Mouse (Mus musculus) mammary gland, adult 2 months (tissue): ENCODE results near the gene Gm10644. TPM values are rescaled to one million over a fixed set of nuclear protein-coding genes. Genes with fewer than 3 reads are reported as not detected.

ENCODE experiments used
- polyA plus RNA-seq: library from polyadenylated mRNA; depleted of rRNA; stranded (reverse); fragments of >200 nt; gene quantifications from 2 replicates; pipeline ENCODE4 v1.2.3, GENCODE M21; 2012; ENCODE audit warnings: low replicate concordance; rRNA removed

The Gm10644 gene
- 2.4 and 3.7 TPM in 2 replicates for polyA plus RNA-seq

DNA sequence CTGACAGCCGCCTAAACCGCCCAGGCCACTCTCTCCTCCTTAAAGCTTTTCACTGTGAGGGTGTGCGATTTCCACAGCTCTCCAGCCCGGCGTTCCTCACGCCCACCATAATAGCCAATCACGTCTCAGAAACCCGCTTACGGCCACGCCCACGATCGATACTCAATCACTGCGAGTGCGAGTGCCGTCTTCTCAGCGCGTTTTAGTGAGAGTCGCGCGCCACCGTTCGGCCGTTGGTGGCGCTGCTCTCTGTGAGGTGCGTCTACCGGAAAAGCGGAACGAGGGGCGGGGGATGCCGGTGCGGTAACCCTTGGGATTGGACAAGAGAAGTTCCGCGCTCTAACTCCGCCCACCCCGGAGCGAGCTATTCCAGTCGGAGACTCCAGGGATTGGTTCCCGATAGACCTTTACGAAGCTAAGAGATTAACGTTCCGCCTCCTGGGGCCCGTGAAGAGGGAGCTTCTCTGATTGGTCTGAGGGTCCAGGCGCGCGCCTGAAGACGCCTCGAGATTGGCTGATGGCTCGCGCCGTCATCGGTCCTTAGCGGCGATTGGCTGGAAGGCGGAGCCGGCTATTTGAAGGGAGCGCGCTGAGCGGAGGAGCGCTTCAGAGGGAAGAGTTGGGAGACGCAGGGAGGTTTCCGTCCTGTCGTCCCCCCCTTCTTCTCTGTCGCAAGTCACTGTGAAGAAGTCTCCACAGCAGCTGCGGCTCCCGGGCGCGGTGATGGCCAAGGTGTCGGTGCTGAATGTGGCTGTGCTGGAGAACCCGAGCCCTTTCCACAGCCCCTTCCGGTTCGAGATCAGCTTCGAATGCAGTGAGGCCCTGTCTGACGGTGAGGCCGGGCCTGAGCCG is at the start of gene Gm10644, which contains the start of gene Asf1b:
Gm10644 (minus strand) TSS at position 100 of the 852 bp plus-strand sequence.
Asf1b (plus strand) TSS at position 402 of the 852 bp plus-strand sequence.

DNA sequence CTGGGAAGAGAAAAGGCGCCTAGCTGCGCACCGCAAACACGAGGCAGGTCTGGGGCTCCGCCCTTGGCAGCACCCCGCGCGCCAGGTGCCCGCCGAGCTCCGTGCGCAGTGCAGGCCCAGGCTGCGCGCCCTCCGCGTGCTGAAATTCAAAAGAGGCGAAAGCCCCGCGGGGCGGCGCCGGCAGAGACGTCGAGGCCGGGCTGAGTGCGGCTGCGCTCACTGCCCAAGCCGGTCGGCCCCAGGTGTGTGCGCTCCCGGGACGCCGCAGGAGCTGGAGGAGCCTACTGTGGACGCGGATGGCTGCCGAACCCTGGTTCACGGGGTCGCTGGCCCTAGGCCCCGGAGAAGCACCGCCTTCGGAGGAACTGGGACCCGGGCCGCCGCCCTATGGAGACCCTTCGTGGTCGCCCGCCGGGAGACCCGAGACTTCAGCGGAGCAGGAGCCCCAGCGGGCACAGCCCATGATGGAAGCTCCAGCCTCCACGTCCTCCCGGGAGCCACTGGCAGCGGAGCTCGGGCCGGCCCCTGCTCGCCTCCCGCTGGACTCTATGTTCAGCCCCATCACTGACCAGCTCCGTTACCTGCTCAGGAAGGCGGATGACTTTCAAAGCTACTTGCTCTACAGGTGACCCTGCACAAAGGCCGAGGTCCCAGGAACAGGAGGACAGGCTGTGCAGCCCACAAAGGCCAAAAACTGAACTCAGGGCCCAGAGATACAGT is 46.4 kb upstream of the Gm10644 start, which contains the start of gene 1700067K01Rik:
1700067K01Rik (plus strand) TSS at position 222 of the 720 bp plus-strand sequence.

GRCm38 (mm10) chr8:83997511-83998141 is 42.6 kb upstream of the Gm10644 start, which contains the start of gene Samd1:
Gene Samd1 (plus strand): TSS chr8:83997672.

DNA sequence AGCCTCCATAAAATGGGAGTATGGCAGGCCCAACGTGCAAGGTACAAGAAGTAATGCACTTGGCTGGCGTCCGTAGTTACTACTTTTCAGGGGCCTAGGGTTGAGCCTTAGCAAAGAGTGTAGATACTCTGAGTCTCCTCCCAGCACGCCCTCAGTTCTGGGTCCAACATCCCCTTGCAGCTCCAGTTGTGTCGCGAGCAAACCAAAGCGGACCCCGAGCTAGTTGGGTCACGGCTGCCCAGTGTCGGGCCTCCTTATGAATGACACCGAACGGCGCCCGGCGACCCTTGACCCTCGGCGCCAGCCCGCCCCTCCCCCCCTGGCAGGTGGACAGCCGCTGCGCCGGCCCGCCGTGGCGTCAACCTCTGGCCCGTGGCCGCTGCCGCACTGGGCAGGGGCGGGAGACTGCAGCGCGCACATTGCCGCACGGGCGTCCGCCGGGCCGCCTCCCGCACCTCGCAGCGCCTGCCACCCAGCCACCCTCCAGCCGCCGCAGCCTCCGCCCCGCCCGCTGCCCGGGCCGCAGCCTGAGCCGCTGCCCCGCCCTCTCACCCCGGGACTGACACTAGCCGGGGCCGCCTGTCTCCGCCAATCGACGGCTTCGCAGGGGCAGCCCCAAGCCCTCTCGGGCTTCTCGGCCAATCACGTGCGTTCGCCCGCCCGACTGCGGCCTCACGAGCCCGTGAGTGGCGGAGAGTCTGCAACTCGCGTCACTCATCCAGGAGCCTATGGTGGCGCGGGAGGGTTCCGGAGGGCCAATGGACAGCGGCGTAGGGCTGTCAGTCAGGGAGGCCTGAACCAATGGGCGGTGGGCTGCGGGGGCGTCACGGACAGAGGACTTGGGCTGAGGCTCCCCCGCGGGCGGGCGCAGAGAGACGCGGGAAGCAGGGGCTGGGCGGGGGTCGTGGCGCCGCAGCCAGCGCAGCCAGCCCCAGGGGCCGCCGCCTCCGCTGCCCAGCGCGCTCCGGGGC is 17.4 kb upstream of the Gm10644 start, which contains the start of gene Prkaca:
Prkaca (plus strand) TSS at position 844 of the 971 bp plus-strand sequence.

GRCm38 (mm10) chr8:83899363-83900252 is 55.4 kb downstream of the Gm10644 start, which contains the start of gene Adgrl1:
Gene Adgrl1 (plus strand): TSS chr8:83900105.

Other genes starting within 250 kb of the Gm10644 start
- 32.8 and 37.7 TPM in 2 replicates for gene Ddx39, start 240.0 kb downstream of the Gm10644 start, polyA plus RNA-seq
- gene Adgre5, start 213.9 kb downstream of the Gm10644 start, polyA plus RNA-seq, result 100.0 and 123 TPM in 2 replicates
- gene Adgrl1, start 55.1 kb downstream of the Gm10644 start, polyA plus RNA-seq, result 40.0 and 49.0 TPM in 2 replicates
- 8.2 and 20.3 TPM in 2 replicates for gene Asf1b, start 302 bp upstream of the Gm10644 start, polyA plus RNA-seq
- 102 and 146 TPM in 2 replicates for gene Prkaca, start 17.8 kb upstream of the Gm10644 start, polyA plus RNA-seq
- gene Samd1, start 42.5 kb upstream of the Gm10644 start, polyA plus RNA-seq, result 46.9 and 49.2 TPM in 2 replicates
- gene 1700067K01Rik, start 46.3 kb upstream of the Gm10644 start, polyA plus RNA-seq, result 0.55 TPM in 1 of 2 replicates, not detected in the other
- gene 2210011C24Rik, start 57.0 kb upstream of the Gm10644 start, polyA plus RNA-seq, result 0.47 and 0.85 TPM in 2 replicates
- 0.29 and 0.61 TPM in 2 replicates for gene Palm3, start 66.3 kb upstream of the Gm10644 start, polyA plus RNA-seq
- gene Il27ra, start 87.4 kb upstream of the Gm10644 start, polyA plus RNA-seq, result 39.9 and 64.5 TPM in 2 replicates
- 0.45 and 4.9 TPM in 2 replicates for gene Rln3, start 89.8 kb upstream of the Gm10644 start, polyA plus RNA-seq
- 0.47 and 1.1 TPM in 2 replicates for gene Gm10643, start 109.9 kb upstream of the Gm10644 start, polyA plus RNA-seq
- 26.0 and 50.0 TPM in 2 replicates for gene Rfx1, start 111.6 kb upstream of the Gm10644 start, polyA plus RNA-seq
- gene Dcaf15, start 149.6 kb upstream of the Gm10644 start, polyA plus RNA-seq, result 51.1 and 78.9 TPM in 2 replicates
- gene Podnl1, start 170.8 kb upstream of the Gm10644 start, polyA plus RNA-seq, result 3.0 and 7.2 TPM in 2 replicates
- gene Cc2d1a, start 192.7 kb upstream of the Gm10644 start, polyA plus RNA-seq, result 23.4 and 36.5 TPM in 2 replicates
- 0.98 and 1.0 TPM in 2 replicates for gene 4930432K21Rik, start 192.8 kb upstream of the Gm10644 start, polyA plus RNA-seq
- 0.19 and 0.23 TPM in 2 replicates for gene Nanos3, start 230.0 kb upstream of the Gm10644 start, polyA plus RNA-seq